Comparison of ENCODE assay signal across 9 mouse cellular contexts in genomic region chr2:19199366-19199853, GRCm38 (mm10). TPM values are rescaled to one million over a fixed set of nuclear protein-coding genes. Genes with fewer than 3 reads are reported as not detected.
DNase-seq lines count a peak whose midpoint lies in the region; ATAC-seq and TF ChIP-seq lines count a peak whose summit lies in the region.
"Had no signal": no experiment of that assay in that cellular context is flagged by ENCODE, and none has a peak within 500 bp of the region (broad histone marks: within the 10 kb centered on the region; RNA-seq: fewer than 3 reads in every experiment).

No protein-coding gene starts in this region.

- peak overlapping the region; percentile 71 for H3K4me3 ChIP-seq in E14TG2a.4 (replicated peaks; ENCODE audit: low read length)
- H3K4me3 ChIP-seq in liver, postnatal 0 days (ENCODE audit: low read depth, low read length): no peak overlapping the region

- H3K4me1 ChIP-seq in E14TG2a.4 (replicated peaks; ENCODE audit: low read depth, low read length): peaks cover 13% of the 10 kb centered on the region
- 0 out of 2 replicates have a peak, but pooled peaks cover 2% of the 10 kb centered on the region for H3K4me1 ChIP-seq in liver, postnatal 0 days (ENCODE audit: insufficient read depth)

- no peak overlapping the region for H3K9ac ChIP-seq in liver, postnatal 0 days (replicated peaks)

- peak overlapping the region; percentile 47 for H3K4me2 ChIP-seq in liver, postnatal 0 days (ENCODE audit: low read depth, low read length)

- ATAC-seq in granulocyte monocyte progenitor cell, adult 5-6 weeks (replicated peaks; ENCODE audit: poor library complexity, severe bottlenecking): 0 out of 2 replicates have a peak, but pooled peaks have one; percentile 17
- no peak for ATAC-seq in liver, postnatal 0 days

- 29% methylated on average over 13 of the region's 13 CpGs for WGBS in liver, postnatal 0 days (ENCODE audit: insufficient replicate concordance)

- no peak overlapping the region for H3K27ac ChIP-seq in liver, postnatal 0 days (ENCODE audit: low read depth)

- no peak for TF ChIP-seq CTCF in E14TG2a.4 (conservative IDR thresholded peaks at IDR 0.05; ENCODE audit: low read length)
- no peak for TF ChIP-seq CTCF in liver, postnatal 0 days (IDR thresholded peaks at IDR 0.05; ENCODE audit: low read depth)

- DNase-seq in heart, adult 11 months: peak; percentile 57
- no peak for DNase-seq in heart, postnatal 25 days (ENCODE audit: low spot score)
- no peak for DNase-seq in liver, postnatal 0 days
- no peak for DNase-seq in ovary, postnatal 36 days (ENCODE audit: low spot score)
- no peak for DNase-seq in B cell, adult 2 months
- no peak for DNase-seq in yolk sac, embryonic 10.5 days (ENCODE audit: low spot score)

- intact Hi-C loops in heart, postnatal 25 days (cut with DNase I): no loop called here

- 0 out of 2 replicates have a peak, but pooled peaks cover 4% of the 10 kb centered on the region for H3K27me3 ChIP-seq in E14TG2a.4 (ENCODE audit: insufficient read depth, low read length)
- no peaks in the 10 kb centered on the region for H3K27me3 ChIP-seq in liver, postnatal 0 days (ENCODE audit: insufficient read depth, low read length)

- no peak for TF ChIP-seq EP300 in liver, postnatal 0 days (IDR thresholded peaks at IDR 0.05; ENCODE audit: low read depth)

- peaks cover 19% of the 10 kb centered on the region for H3K9me3 ChIP-seq in E14TG2a.4 (ENCODE audit: low read length)
- H3K9me3 ChIP-seq in liver, postnatal 0 days (ENCODE audit: low read length): no peaks in the 10 kb centered on the region

- H3K36me3 ChIP-seq in E14TG2a.4 (ENCODE audit: insufficient read depth, low read length): no peaks in the 10 kb centered on the region
- no peaks in the 10 kb centered on the region for H3K36me3 ChIP-seq in liver, postnatal 0 days (replicated peaks; ENCODE audit: insufficient read depth, low read length)

RNA-seq across cellular contexts. Expression of gene Armc3, which starts 0.3 kb away (rescaled TPM):
- total RNA-seq in heart, postnatal 25 days (2021): not detected
- not detected in 2 replicates for total RNA-seq in granulocyte monocyte progenitor cell, adult 5-6 weeks (2014; fragmentation: Nextera tagmentation)
- total RNA-seq in granulocyte monocyte progenitor cell, adult 5-6 weeks (2017): 0.05 and 1.2 TPM in 2 replicates
- 0.13 and 0.21 TPM in 2 replicates for polyA plus RNA-seq in liver, postnatal 0 days (2015; fragmentation: Nextera tagmentation; extraction: Ambion mirVana)
- polyA plus RNA-seq: C2C12 had no signal
